Mouse (Mus musculus) forebrain, embryonic 16.5 days (tissue): ENCODE results near the gene Lrmda. TPM values are rescaled to one million over a fixed set of nuclear protein-coding genes. Genes with fewer than 3 reads are reported as not detected.

ENCODE experiments used
- ATAC-seq: fragments of 200-750 bp; cut with Nextera tagmentation; 2 replicates; pipeline ENCODE4 v1.8.0; 2017; ENCODE audit warnings: mild to moderate bottlenecking, moderate library complexity
- H3K27ac ChIP-seq: fragments of 300-500 bp; sonication (generic); 2 replicates; pipeline ENCODE4 v1.5.1; 2014; ENCODE audit warnings: low read length, control low read depth
- H3K27me3 ChIP-seq: fragments of 300-500 bp; sonication (generic); replicated peaks from 2 replicates; pipeline ENCODE4 v1.6.1; 2014; ENCODE audit warnings: low read length; ENCODE audit not compliant: control insufficient read depth, insufficient read depth
- H3K36me3 ChIP-seq: fragments of 300-500 bp; sonication (generic); 2 replicates; pipeline ENCODE4 v1.6.1; 2014; ENCODE audit not compliant: control insufficient read depth, insufficient read depth
- H3K4me1 ChIP-seq: fragments of 300-500 bp; sonication (generic); replicated peaks from 2 replicates; pipeline ENCODE4 v1.6.1; 2014; ENCODE audit warnings: low read length; ENCODE audit not compliant: control insufficient read depth, insufficient read depth
- H3K4me2 ChIP-seq: fragments of 300-500 bp; sonication (generic); 2 replicates; pipeline ENCODE4 v1.6.1; 2014; ENCODE audit warnings: mild to moderate bottlenecking, low read length, control low read depth
- H3K4me3 ChIP-seq: fragments of 300-500 bp; sonication (generic); replicated peaks from 2 replicates; pipeline ENCODE4 v1.5.1; 2014; ENCODE audit warnings: mild to moderate bottlenecking, low read length, control low read depth
- H3K9ac ChIP-seq: fragments of 300-500 bp; sonication (generic); replicated peaks from 2 replicates; pipeline ENCODE4 v1.6.1; 2014; ENCODE audit warnings: low read depth, low read length, control low read depth
- H3K9me3 ChIP-seq: fragments of 300-500 bp; sonication (generic); 2 replicates; pipeline ENCODE4 v1.6.1; 2016; ENCODE audit warnings: low read length; ENCODE audit not compliant: control insufficient read depth
- WGBS: fragments of 180-500 bp; shearing (Covaris S2); extraction: QIAGEN DNeasy Blood & Tissue Kit; methylation state at CpG from one replicate; pipeline ENCODE4 v1.1.7; 2014; 5-methylcytosine and 5-hydroxymethylcytosine counted together
- polyA plus RNA-seq: library from polyadenylated mRNA; unstranded; fragments of >200 nt; fragmentation: Nextera tagmentation; extraction: Ambion mirVana; gene quantifications from 2 replicates; pipeline ENCODE4 v1.2.1, GENCODE M21; 2015

Gene Lrmda
- polyA plus RNA-seq, 1 experiment from 2014 or later = not detected

DNA sequence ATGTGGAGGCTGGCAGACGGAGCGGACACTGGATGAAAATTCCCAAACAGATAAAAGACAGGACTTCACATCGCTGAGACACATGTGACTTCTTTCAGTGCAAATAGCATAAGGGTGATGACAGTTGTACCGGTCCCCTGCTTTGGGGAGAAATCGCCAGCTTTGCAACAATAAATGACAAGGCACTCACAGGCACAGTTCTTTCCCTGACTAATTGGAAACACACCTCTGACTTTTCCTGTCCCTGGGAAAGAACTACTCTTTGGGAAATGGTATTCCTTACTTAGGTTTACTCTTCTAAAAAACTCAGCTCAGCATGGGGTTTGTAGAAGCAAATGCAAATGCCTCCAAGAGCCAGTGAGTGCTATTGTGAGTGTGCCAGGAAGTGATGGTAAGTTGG lies 702.3 kb downstream of the Lrmda start:
- H3K36me3 ChIP-seq = no peaks in the 10 kb centered on the region
- H3K9ac ChIP-seq = no peak overlapping the region
- H3K4me2 ChIP-seq = no peak overlapping the region
- H3K4me1 ChIP-seq = peaks cover 3% of the 10 kb centered on the region; the same call in 1 of the 2 replicates
- WGBS = 19% methylated on average over 5 of the region's 5 CpGs
- no peaks in the 10 kb centered on the region for H3K9me3 ChIP-seq
- no peak overlapping the region for H3K27ac ChIP-seq
- H3K27me3 ChIP-seq = peaks cover 27% of the 10 kb centered on the region
- no peak for ATAC-seq
- no peak overlapping the region for H3K4me3 ChIP-seq

DNA sequence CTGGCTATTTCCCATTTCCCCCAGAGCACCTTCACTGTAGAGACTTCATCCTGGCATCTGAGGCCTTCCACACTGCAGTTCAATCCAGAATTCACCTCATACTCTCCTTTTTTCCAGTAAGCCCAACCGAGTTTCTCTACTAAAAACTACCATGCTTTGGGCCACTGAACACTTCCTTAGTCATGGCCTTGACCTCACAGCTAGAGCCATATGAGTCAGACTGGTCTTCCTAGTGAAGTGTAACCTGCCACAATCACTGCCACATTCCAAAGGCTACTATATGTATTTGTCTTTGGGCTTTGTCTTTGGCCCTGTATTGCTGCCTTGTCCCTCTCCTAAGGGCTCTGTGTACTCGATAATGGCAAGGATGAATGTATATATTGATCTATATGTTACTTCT lies 708.0 kb downstream of the Lrmda start:
- WGBS = 80% methylated on average over 2 of the region's 2 CpGs
- no peak overlapping the region for H3K9ac ChIP-seq
- no peaks in the 10 kb centered on the region for H3K9me3 ChIP-seq
- no peak for ATAC-seq
- H3K27me3 ChIP-seq = peaks cover 20% of the 10 kb centered on the region
- no peak overlapping the region for H3K4me3 ChIP-seq
- H3K27ac ChIP-seq = no peak overlapping the region
- no peaks in the 10 kb centered on the region for H3K4me1 ChIP-seq
- no peaks in the 10 kb centered on the region for H3K36me3 ChIP-seq
- no peak overlapping the region for H3K4me2 ChIP-seq

DNA sequence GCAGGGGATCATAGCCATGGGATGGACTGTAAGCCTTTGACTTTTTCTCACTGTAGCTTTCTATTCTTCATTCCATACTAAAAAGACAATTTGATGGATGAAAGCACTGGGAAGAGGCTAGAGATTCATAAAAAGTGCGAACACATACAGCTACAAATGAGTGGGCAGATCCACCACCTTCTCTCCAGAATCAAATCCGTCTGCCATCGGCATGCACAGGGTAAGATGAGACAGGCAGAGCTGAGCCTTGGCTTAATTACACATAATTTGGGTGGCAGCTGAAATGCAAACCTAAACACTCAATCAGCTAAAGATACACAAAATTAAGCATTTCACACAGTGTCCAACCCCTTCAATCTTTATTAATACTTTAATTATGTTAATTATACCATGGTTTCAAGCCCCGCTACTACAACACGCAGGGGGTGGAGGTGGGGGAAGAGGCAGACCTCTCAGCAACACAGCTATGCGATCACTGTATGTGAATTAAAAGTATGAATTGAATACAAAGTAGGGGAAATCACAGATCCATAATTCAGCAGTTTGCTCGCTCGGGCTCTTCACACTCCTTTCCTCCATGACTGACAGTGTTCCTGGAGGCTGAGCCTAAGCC lies 709.2 kb downstream of the Lrmda start:
- Histone ChIP-seq H3K9me3 (no peaks in the 10 kb centered on the region), H3K36me3 (no peaks in the 10 kb centered on the region), H3K27me3 (peaks cover 18% of the 10 kb centered on the region), H3K4me1 (no peaks in the 10 kb centered on the region), H3K4me3 (no peak overlapping the region), H3K27ac (no peak overlapping the region), H3K9ac (no peak overlapping the region), H3K4me2 (no peak overlapping the region)
- peak; percentile 45; the same call in 1 of the 2 replicates for ATAC-seq
- 56% methylated on average over 8 of the region's 8 CpGs for WGBS

GRCm38 (mm10) chr14:22738603-22739002 lies 719.1 kb downstream of the Lrmda start:
- Histone ChIP-seq H3K4me3 (no peak overlapping the region), H3K4me2 (0 out of 2 replicates have a peak overlapping the region, but pooled peaks have one; percentile 3), H3K9ac (no peak overlapping the region), H3K9me3 (no peaks in the 10 kb centered on the region), H3K27ac (no peak overlapping the region), H3K36me3 (no peaks in the 10 kb centered on the region), H3K27me3 (peaks cover 44% of the 10 kb centered on the region), H3K4me1 (peaks cover 2% of the 10 kb centered on the region; the same call in 1 of the 2 replicates)
- 14% methylated on average over 11 of the region's 11 CpGs for WGBS
- peak; percentile 84 for ATAC-seq

DNA sequence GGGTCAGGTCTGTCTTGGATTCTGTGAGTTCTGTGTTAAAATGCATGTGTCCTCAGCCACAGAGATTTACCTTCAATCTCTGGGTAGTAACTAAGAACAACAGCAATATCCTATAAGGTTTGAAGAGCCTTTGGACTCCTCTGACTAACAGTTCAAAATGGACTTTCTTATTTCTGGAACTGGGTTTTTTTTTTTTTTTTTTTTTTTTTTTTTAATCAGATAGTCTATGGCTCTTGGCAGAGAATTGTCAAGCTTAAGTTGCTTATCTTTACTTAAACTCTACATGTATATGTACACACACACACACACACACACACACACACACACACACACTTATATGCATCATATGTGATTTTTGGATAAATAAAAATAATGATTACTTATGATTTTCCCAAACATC lies 723.0 kb downstream of the Lrmda start:
- Histone ChIP-seq H3K27me3 (peaks cover 39% of the 10 kb centered on the region), H3K9ac (no peak overlapping the region), H3K27ac (no peak overlapping the region), H3K9me3 (no peaks in the 10 kb centered on the region), H3K4me1 (peaks cover 20% of the 10 kb centered on the region), H3K4me3 (no peak overlapping the region), H3K36me3 (no peaks in the 10 kb centered on the region), H3K4me2 (no peak overlapping the region)
- ATAC-seq = no peak

DNA sequence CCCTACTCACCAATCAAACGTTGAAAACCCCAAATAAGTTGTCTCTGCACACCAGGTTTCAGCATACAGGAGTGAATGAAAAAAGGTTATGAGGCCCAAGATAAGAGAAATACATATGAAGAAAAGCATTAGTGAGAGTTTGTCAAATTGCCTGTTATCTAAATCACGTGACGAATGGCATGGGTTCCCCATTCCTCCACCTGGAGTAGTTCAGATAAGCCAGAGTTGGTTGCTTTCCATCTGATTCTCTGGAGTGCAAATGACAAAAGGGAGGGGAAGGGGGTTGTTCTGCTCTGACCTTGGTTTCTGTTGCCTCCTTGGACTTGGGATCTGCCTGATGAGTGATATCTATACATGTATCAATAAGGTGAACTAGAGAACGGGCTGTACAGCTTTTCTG lies 723.8 kb downstream of the Lrmda start:
- no peak overlapping the region for H3K4me3 ChIP-seq
- peaks cover 20% of the 10 kb centered on the region for H3K4me1 ChIP-seq
- H3K9ac ChIP-seq = no peak overlapping the region
- WGBS = 88% methylated on average over 4 of the region's 4 CpGs
- ATAC-seq = no peak
- no peak overlapping the region for H3K4me2 ChIP-seq
- no peak overlapping the region for H3K27ac ChIP-seq
- peaks cover 32% of the 10 kb centered on the region for H3K27me3 ChIP-seq
- H3K36me3 ChIP-seq = no peaks in the 10 kb centered on the region
- H3K9me3 ChIP-seq = no peaks in the 10 kb centered on the region

DNA sequence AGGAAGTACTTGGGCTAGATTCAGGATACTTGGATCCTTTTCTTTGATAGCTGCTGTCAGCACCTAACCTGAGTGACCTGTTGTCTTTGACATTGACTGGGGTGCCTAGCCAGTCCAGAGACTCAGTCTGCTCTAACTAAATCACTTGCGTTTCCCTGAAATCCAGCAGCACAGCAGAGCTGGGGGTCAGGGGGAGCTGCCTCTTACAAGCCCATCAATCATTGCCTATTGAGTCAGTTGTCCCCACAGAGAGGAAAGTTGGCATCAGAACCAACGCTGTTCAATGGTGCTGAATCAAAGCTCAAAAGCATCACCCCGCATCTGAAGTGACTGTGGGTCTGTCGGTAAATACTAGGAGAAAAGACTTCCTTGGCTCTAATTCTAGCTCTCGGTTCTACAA lies 725.2 kb downstream of the Lrmda start:
- peak; percentile 37; the same call in 1 of the 2 replicates for ATAC-seq
- H3K4me2 ChIP-seq = no peak overlapping the region
- peaks cover 34% of the 10 kb centered on the region for H3K27me3 ChIP-seq
- H3K9ac ChIP-seq = no peak overlapping the region
- H3K4me3 ChIP-seq = no peak overlapping the region
- no peaks in the 10 kb centered on the region for H3K36me3 ChIP-seq
- H3K4me1 ChIP-seq = peaks cover 17% of the 10 kb centered on the region
- no peaks in the 10 kb centered on the region for H3K9me3 ChIP-seq
- peak overlapping the region; percentile 33; the same call in 1 of the 2 replicates for H3K27ac ChIP-seq
- 4% methylated on average over 5 of the region's 5 CpGs for WGBS

GRCm38 (mm10) chr14:22745263-22745881 lies 725.9 kb downstream of the Lrmda start:
- H3K4me1 ChIP-seq = peaks cover 17% of the 10 kb centered on the region
- WGBS = 8% methylated on average over 1 of the region's 1 CpGs
- no peak overlapping the region for H3K4me2 ChIP-seq
- no peak overlapping the region for H3K9ac ChIP-seq
- peak; percentile 88 for ATAC-seq
- no peaks in the 10 kb centered on the region for H3K9me3 ChIP-seq
- no peak overlapping the region for H3K27ac ChIP-seq
- peaks cover 28% of the 10 kb centered on the region for H3K27me3 ChIP-seq
- H3K36me3 ChIP-seq = no peaks in the 10 kb centered on the region
- no peak overlapping the region for H3K4me3 ChIP-seq

DNA sequence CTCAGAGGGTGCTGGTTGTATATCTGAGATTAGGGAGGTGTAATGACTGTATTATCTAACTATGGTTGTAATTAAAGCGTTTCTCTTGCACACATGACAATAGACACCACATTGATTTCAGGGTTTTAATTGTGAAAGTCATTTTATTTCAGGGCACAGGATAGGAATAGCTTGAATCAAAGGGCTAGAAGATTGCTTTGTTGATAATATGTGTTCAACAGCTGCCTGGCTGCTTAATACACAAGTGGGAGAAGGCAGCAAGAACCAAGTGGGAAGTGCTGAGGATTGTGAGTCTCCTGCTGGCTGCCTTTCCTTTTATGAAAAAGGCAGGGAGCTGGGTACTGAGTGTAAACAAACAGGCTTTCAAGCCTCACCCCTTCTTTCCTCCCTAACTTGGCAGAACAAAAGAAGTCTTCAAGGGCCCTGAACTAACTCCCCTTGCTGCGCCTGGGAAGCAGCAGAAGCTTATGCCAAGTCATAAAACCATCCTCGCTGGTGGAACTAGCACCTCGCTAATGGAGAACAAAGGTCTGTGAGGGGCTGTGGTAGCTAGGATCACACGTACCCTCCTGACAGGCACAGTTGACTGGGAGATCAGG lies 726.5 kb downstream of the Lrmda start:
- Histone ChIP-seq H3K36me3 (no peaks in the 10 kb centered on the region), H3K27me3 (peaks cover 28% of the 10 kb centered on the region), H3K4me2 (no peak overlapping the region), H3K9ac (no peak overlapping the region), H3K9me3 (no peaks in the 10 kb centered on the region), H3K27ac (peak overlapping the region; percentile 31), H3K4me1 (peaks cover 17% of the 10 kb centered on the region), H3K4me3 (no peak overlapping the region)
- WGBS = 3% methylated on average over 5 of the region's 5 CpGs
- peak; percentile 81 for ATAC-seq
